Mouse (Mus musculus): ENCODE results near the gene Lhfp. TPM values are rescaled to one million over a fixed set of nuclear protein-coding genes. Genes with fewer than 3 reads are reported as not detected.

Lhfp gene
- polyA plus RNA-seq, 1 experiment from 2014 or later = 49.8 TPM

- no peak overlapping the region for H3K9ac ChIP-seq (ENCODE audit: low read length)
Measured at GRCm38 (mm10) chr3:53149625-53150320, 108.4 kb downstream of the Lhfp start.

GRCm38 (mm10) chr3:53151081-53151480 lies 109.8 kb downstream of the Lhfp start:
- no peaks in the 10 kb centered on the region for H3K4me1 ChIP-seq (ENCODE audit: control insufficient read depth, insufficient read depth, low read length)
- H3K9me3 ChIP-seq (ENCODE audit: control insufficient read depth, low read length) = no peaks in the 10 kb centered on the region
- WGBS = 47% methylated on average over 1 of the region's 1 CpGs
- H3K4me3 ChIP-seq (ENCODE audit: low read depth, low read length) = no peak overlapping the region
- H3K27ac ChIP-seq (ENCODE audit: low read depth, low read length) = no peak overlapping the region
- H3K4me2 ChIP-seq = no peak overlapping the region
- DNase-seq (ENCODE audit: low spot score, missing footprints) (no peak), ATAC-seq (ENCODE audit: low FRiP score) (no peak)
- no peak overlapping the region for H3K9ac ChIP-seq (ENCODE audit: low read length)
- no peaks in the 10 kb centered on the region for H3K27me3 ChIP-seq (ENCODE audit: control insufficient read depth, insufficient read depth, low read length)
- H3K36me3 ChIP-seq (ENCODE audit: control insufficient read depth, insufficient read depth, low read length) = no peaks in the 10 kb centered on the region

More at GRCm38 (mm10) chr3:53149625-53150320, 108.4 kb downstream of the Lhfp start:
- H3K4me1 ChIP-seq (ENCODE audit: control insufficient read depth, insufficient read depth, low read length) = no peaks in the 10 kb centered on the region; the same call in 1 of the 2 replicates
- H3K4me2 ChIP-seq = no peak overlapping the region
- no peak overlapping the region for H3K27ac ChIP-seq (ENCODE audit: low read depth, low read length)
- H3K36me3 ChIP-seq (ENCODE audit: control insufficient read depth, insufficient read depth, low read length) = no peaks in the 10 kb centered on the region
- no peak overlapping the region for H3K4me3 ChIP-seq (ENCODE audit: low read depth, low read length)
- no peak for DNase-seq (ENCODE audit: low spot score, missing footprints)
- no peaks in the 10 kb centered on the region for H3K27me3 ChIP-seq (ENCODE audit: control insufficient read depth, insufficient read depth, low read length)
- no peaks in the 10 kb centered on the region for H3K9me3 ChIP-seq (ENCODE audit: control insufficient read depth, low read length)
- 92% methylated on average over 7 of the region's 7 CpGs for WGBS
- ATAC-seq (ENCODE audit: low FRiP score) = no peak

- Histone ChIP-seq H3K9me3 (ENCODE audit: control insufficient read depth, low read length) (no peaks in the 10 kb centered on the region), H3K27me3 (ENCODE audit: control insufficient read depth, insufficient read depth, low read length) (no peaks in the 10 kb centered on the region), H3K36me3 (ENCODE audit: control insufficient read depth, insufficient read depth, low read length) (no peaks in the 10 kb centered on the region), H3K4me3 (ENCODE audit: low read depth, low read length) (no peak overlapping the region), H3K4me1 (ENCODE audit: control insufficient read depth, insufficient read depth, low read length) (no peaks in the 10 kb centered on the region), H3K4me2 (no peak overlapping the region), H3K9ac (ENCODE audit: low read length) (no peak overlapping the region), H3K27ac (ENCODE audit: low read depth, low read length) (no peak overlapping the region)
- WGBS = 60% methylated on average over 1 of the region's 1 CpGs
- no peak for ATAC-seq (ENCODE audit: low FRiP score)
- no peak for DNase-seq (ENCODE audit: low spot score, missing footprints)
Measured at GRCm38 (mm10) chr3:53151607-53152006, 110.3 kb downstream of the Lhfp start.

GRCm38 (mm10) chr3:53161963-53162362 lies 120.6 kb downstream of the Lhfp start:
- H3K9ac ChIP-seq (ENCODE audit: low read length) = no peak overlapping the region
- no peak overlapping the region for H3K27ac ChIP-seq (ENCODE audit: low read depth, low read length)
- no peak overlapping the region for H3K4me2 ChIP-seq
- 82% methylated on average over 3 of the region's 3 CpGs for WGBS
- no peaks in the 10 kb centered on the region for H3K9me3 ChIP-seq (ENCODE audit: control insufficient read depth, low read length)
- no peak for ATAC-seq (ENCODE audit: low FRiP score)
- no peak for DNase-seq (ENCODE audit: low spot score, missing footprints)
- no peaks in the 10 kb centered on the region for H3K4me1 ChIP-seq (ENCODE audit: control insufficient read depth, insufficient read depth, low read length)
- H3K27me3 ChIP-seq (ENCODE audit: control insufficient read depth, insufficient read depth, low read length) = no peaks in the 10 kb centered on the region
- H3K4me3 ChIP-seq (ENCODE audit: low read depth, low read length) = no peak overlapping the region
- no peaks in the 10 kb centered on the region for H3K36me3 ChIP-seq (ENCODE audit: control insufficient read depth, insufficient read depth, low read length)

- no peaks in the 10 kb centered on the region for H3K36me3 ChIP-seq (ENCODE audit: control insufficient read depth, insufficient read depth, low read length)
- H3K27ac ChIP-seq (ENCODE audit: low read depth, low read length) = no peak overlapping the region
- no peak for DNase-seq (ENCODE audit: low spot score, missing footprints)
- H3K4me2 ChIP-seq = no peak overlapping the region
- WGBS = 88% methylated on average over 10 of the region's 10 CpGs
- H3K9me3 ChIP-seq (ENCODE audit: control insufficient read depth, low read length) = no peaks in the 10 kb centered on the region
- H3K4me3 ChIP-seq (ENCODE audit: low read depth, low read length) = no peak overlapping the region
- no peak overlapping the region for H3K9ac ChIP-seq (ENCODE audit: low read length)
- ATAC-seq (ENCODE audit: low FRiP score) = no peak
- no peaks in the 10 kb centered on the region for H3K4me1 ChIP-seq (ENCODE audit: control insufficient read depth, insufficient read depth, low read length)
- no peaks in the 10 kb centered on the region for H3K27me3 ChIP-seq (ENCODE audit: control insufficient read depth, insufficient read depth, low read length)
Measured at GRCm38 (mm10) chr3:53165281-53165680, 124.0 kb downstream of the Lhfp start.

- WGBS = 37% methylated on average over 8 of the region's 8 CpGs
- Histone ChIP-seq H3K27me3 (ENCODE audit: control insufficient read depth, insufficient read depth, low read length) (no peaks in the 10 kb centered on the region), H3K4me1 (ENCODE audit: control insufficient read depth, insufficient read depth, low read length) (no peaks in the 10 kb centered on the region), H3K9ac (ENCODE audit: low read length) (no peak overlapping the region), H3K4me2 (no peak overlapping the region), H3K36me3 (ENCODE audit: control insufficient read depth, insufficient read depth, low read length) (no peaks in the 10 kb centered on the region), H3K9me3 (ENCODE audit: control insufficient read depth, low read length) (no peaks in the 10 kb centered on the region), H3K4me3 (ENCODE audit: low read depth, low read length) (no peak overlapping the region), H3K27ac (ENCODE audit: low read depth, low read length) (no peak overlapping the region)
- ATAC-seq (ENCODE audit: low FRiP score) (no peak), DNase-seq (ENCODE audit: low spot score, missing footprints) (no peak)
Measured at GRCm38 (mm10) chr3:53166001-53166400, 124.7 kb downstream of the Lhfp start.

GRCm38 (mm10) chr3:53169486-53169885 lies 128.2 kb downstream of the Lhfp start:
- no peak for DNase-seq (ENCODE audit: low spot score, missing footprints)
- WGBS = 94% methylated on average over 3 of the region's 3 CpGs
- Histone ChIP-seq H3K4me3 (ENCODE audit: low read depth, low read length) (no peak overlapping the region), H3K4me2 (no peak overlapping the region), H3K9me3 (ENCODE audit: control insufficient read depth, low read length) (no peaks in the 10 kb centered on the region), H3K4me1 (ENCODE audit: control insufficient read depth, insufficient read depth, low read length) (no peaks in the 10 kb centered on the region), H3K27ac (ENCODE audit: low read depth, low read length) (no peak overlapping the region), H3K9ac (ENCODE audit: low read length) (no peak overlapping the region), H3K27me3 (ENCODE audit: control insufficient read depth, insufficient read depth, low read length) (no peaks in the 10 kb centered on the region), H3K36me3 (ENCODE audit: control insufficient read depth, insufficient read depth, low read length) (no peaks in the 10 kb centered on the region)
- ATAC-seq (ENCODE audit: low FRiP score) = no peak

- no peak overlapping the region for H3K4me3 ChIP-seq (ENCODE audit: low read depth, low read length)
Measured at GRCm38 (mm10) chr3:53173310-53174063, 132.2 kb downstream of the Lhfp start.

GRCm38 (mm10) chr3:53179936-53180335 lies 138.6 kb downstream of the Lhfp start:
- no peak for DNase-seq (ENCODE audit: low spot score, missing footprints)
- Histone ChIP-seq H3K4me2 (no peak overlapping the region), H3K36me3 (ENCODE audit: control insufficient read depth, insufficient read depth, low read length) (no peaks in the 10 kb centered on the region), H3K9me3 (ENCODE audit: control insufficient read depth, low read length) (peaks cover 4% of the 10 kb centered on the region; the same call in 1 of the 2 replicates), H3K9ac (ENCODE audit: low read length) (no peak overlapping the region), H3K27ac (ENCODE audit: low read depth, low read length) (no peak overlapping the region), H3K4me1 (ENCODE audit: control insufficient read depth, insufficient read depth, low read length) (no peaks in the 10 kb centered on the region), H3K27me3 (ENCODE audit: control insufficient read depth, insufficient read depth, low read length) (no peaks in the 10 kb centered on the region), H3K4me3 (ENCODE audit: low read depth, low read length) (no peak overlapping the region)
- ATAC-seq (ENCODE audit: low FRiP score) = no peak
- 91% methylated on average over 6 of the region's 6 CpGs for WGBS

More at GRCm38 (mm10) chr3:53173310-53174063, 132.2 kb downstream of the Lhfp start:
- Histone ChIP-seq H3K4me2 (no peak overlapping the region), H3K9me3 (ENCODE audit: control insufficient read depth, low read length) (peaks cover 4% of the 10 kb centered on the region; the same call in 1 of the 2 replicates), H3K36me3 (ENCODE audit: control insufficient read depth, insufficient read depth, low read length) (no peaks in the 10 kb centered on the region), H3K27ac (ENCODE audit: low read depth, low read length) (no peak overlapping the region), H3K4me1 (ENCODE audit: control insufficient read depth, insufficient read depth, low read length) (no peaks in the 10 kb centered on the region), H3K27me3 (ENCODE audit: control insufficient read depth, insufficient read depth, low read length) (no peaks in the 10 kb centered on the region), H3K9ac (ENCODE audit: low read length) (no peak overlapping the region)
- no peak for DNase-seq (ENCODE audit: low spot score, missing footprints)
- ATAC-seq (ENCODE audit: low FRiP score) = no peak
- 71% methylated on average over 10 of the region's 10 CpGs for WGBS

Data from midbrain, embryonic 11.5 days (tissue).